Mouse (Mus musculus) limb, embryonic 14.5 days (tissue): ENCODE measurements around the gene Arhgap21. TPM values are rescaled to one million over a fixed set of nuclear protein-coding genes. Genes with fewer than 3 reads are reported as not detected.
A peak's percentile ranks its signal among the peaks of the same experiment; 100 is the strongest.

Experiments used
- ATAC-seq: fragments of 200-750 bp; cut with Nextera tagmentation; 2 replicates; pipeline ENCODE4 v1.8.0; 2017; ENCODE audit warnings: low read depth, moderate number of reproducible peaks, moderate TSS enrichment; ENCODE audit not compliant: low FRiP score
- DNase-seq: peaks from one replicate; pipeline ENCODE4 v3.0.0-alpha.2; 2015; ENCODE audit warnings: low spot score
- H3K27ac ChIP-seq: fragments of 300-500 bp; sonication (generic); replicated peaks from 2 replicates; pipeline ENCODE4 v1.5.1; 2014; ENCODE audit warnings: low read depth, mild to moderate bottlenecking, low read length, moderate library complexity, mixed read lengths
- H3K27me3 ChIP-seq: fragments of 300-500 bp; sonication (generic); 2 replicates; pipeline ENCODE4 v1.6.1; 2014; ENCODE audit warnings: low read length, mixed read lengths; ENCODE audit not compliant: control insufficient read depth, insufficient read depth
- H3K36me3 ChIP-seq: fragments of 300-500 bp; sonication (generic); 2 replicates; pipeline ENCODE4 v1.6.1; 2014; ENCODE audit warnings: mild to moderate bottlenecking, low read length, moderate library complexity, mixed read lengths; ENCODE audit not compliant: control insufficient read depth, insufficient read depth
- H3K4me1 ChIP-seq: fragments of 300-500 bp; sonication (generic); 2 replicates; pipeline ENCODE4 v1.6.1; 2014; ENCODE audit warnings: antibody characterized with exemption, low read length, mixed read lengths; ENCODE audit not compliant: control insufficient read depth, insufficient read depth
- H3K4me2 ChIP-seq: fragments of 300-500 bp; sonication (generic); replicated peaks from 2 replicates; pipeline ENCODE4 v1.6.1; 2014; ENCODE audit warnings: low read depth, mild to moderate bottlenecking, low read length, moderate library complexity; ENCODE audit not compliant: severe bottlenecking
- H3K4me3 ChIP-seq: fragments of 300-500 bp; sonication (generic); replicated peaks from 2 replicates; pipeline ENCODE4 v1.5.1; 2014; ENCODE audit warnings: low read length
- H3K9ac ChIP-seq: fragments of 300-500 bp; sonication (generic); 2 replicates; pipeline ENCODE4 v1.6.1; 2014; ENCODE audit warnings: mild to moderate bottlenecking, low read depth, low read length, moderate library complexity; ENCODE audit not compliant: severe bottlenecking
- H3K9me3 ChIP-seq: fragments of 300-500 bp; sonication (generic); 2 replicates; pipeline ENCODE4 v1.6.1; 2016; ENCODE audit warnings: low read length; ENCODE audit not compliant: control insufficient read depth
- POLR2A ChIP-seq: fragments of 200-500 bp; IDR thresholded peaks from 2 replicates; pipeline ENCODE4 v1.8.0; 2012; ENCODE audit warnings: inconsistent platforms, mild to moderate bottlenecking, moderate library complexity, borderline replicate concordance; ENCODE audit not compliant: insufficient read depth, insufficient read length; ENCODE audit errors: extremely low read depth
- WGBS: fragments of 180-500 bp; shearing (Covaris S2); extraction: QIAGEN DNeasy Blood & Tissue Kit; methylation state at CpG from one replicate; pipeline ENCODE4 v1.1.7; 2014; 5-methylcytosine and 5-hydroxymethylcytosine counted together
- polyA plus RNA-seq, 2 experiments: library from polyadenylated mRNA; depleted of rRNA in 1 of 2; stranded (reverse) in 1 of 2; unstranded in 1 of 2; fragments of >200 nt; fragmentation: Nextera tagmentation in 1 of 2; extraction: Ambion mirVana in 1 of 2; gene quantifications; 2 replicates each; pipeline versions ENCODE4 v1.2.1 to v1.2.3; 2012 to 2014

Gene Arhgap21
- polyA plus RNA-seq (2012; rRNA removed) (29.2 and 58.7 TPM in 2 replicates), polyA plus RNA-seq (2014; fragmentation: Nextera tagmentation; extraction: Ambion mirVana) (19.1 and 19.6 TPM in 2 replicates)

- 0% methylated on average over 36 of the region's 102 CpGs for WGBS
- H3K4me2 ChIP-seq = peak within 1 kb of the TSS; percentile 69
- DNase-seq (peak; percentile 75), ATAC-seq (peak; percentile 71)
- H3K9ac ChIP-seq = peak within 1 kb of the TSS; percentile 97
- H3K4me3 ChIP-seq = peak within 1 kb of the TSS; percentile 85
- no peaks in the 10 kb centered on the region for H3K9me3 ChIP-seq
- no peak for TF ChIP-seq POLR2A
- no peaks in the 10 kb centered on the region for H3K27me3 ChIP-seq
- peak within 1 kb of the TSS; percentile 98 for H3K27ac ChIP-seq
- no peaks in the 10 kb centered on the region for H3K36me3 ChIP-seq
- H3K4me1 ChIP-seq = peaks cover 18% of the 10 kb centered on the region
Observed at GRCm38 (mm10) chr2:20968441-20969200, at the start of gene Arhgap21. Arhgap21 (minus strand) TSS chr2:20968881.

GRCm38 (mm10) chr2:21016589-21016988, 47.9 kb upstream of the Arhgap21 start:
- H3K4me1 ChIP-seq = no peaks in the 10 kb centered on the region
- no peak overlapping the region for H3K4me3 ChIP-seq
- no peak overlapping the region for H3K9ac ChIP-seq
- 79% methylated on average over 7 of the region's 7 CpGs for WGBS
- DNase-seq (no peak), ATAC-seq (no peak)
- no peaks in the 10 kb centered on the region for H3K36me3 ChIP-seq
- H3K27me3 ChIP-seq = no peaks in the 10 kb centered on the region
- no peak for TF ChIP-seq POLR2A
- H3K4me2 ChIP-seq = no peak overlapping the region
- no peaks in the 10 kb centered on the region for H3K9me3 ChIP-seq
- no peak overlapping the region for H3K27ac ChIP-seq

GRCm38 (mm10) chr2:21010806-21011397, 42.2 kb upstream of the Arhgap21 start:
- Histone ChIP-seq H3K27ac (no peak overlapping the region), H3K27me3 (no peaks in the 10 kb centered on the region), H3K9ac (no peak overlapping the region), H3K36me3 (no peaks in the 10 kb centered on the region), H3K9me3 (no peaks in the 10 kb centered on the region), H3K4me2 (no peak overlapping the region), H3K4me1 (0 out of 2 replicates have a peak, but pooled peaks cover 2% of the 10 kb centered on the region), H3K4me3 (no peak overlapping the region)
- ATAC-seq (no peak), DNase-seq (no peak)
- TF ChIP-seq POLR2A = no peak
- WGBS = 65% methylated on average over 11 of the region's 11 CpGs

- no peak overlapping the region for H3K4me3 ChIP-seq
- no peak overlapping the region for H3K9ac ChIP-seq
- 82% methylated on average over 9 of the region's 9 CpGs for WGBS
- no peaks in the 10 kb centered on the region for H3K36me3 ChIP-seq
- H3K9me3 ChIP-seq = no peaks in the 10 kb centered on the region
- ATAC-seq (no peak), DNase-seq (no peak)
- 0 out of 2 replicates have a peak, but pooled peaks cover 2% of the 10 kb centered on the region for H3K4me1 ChIP-seq
- no peaks in the 10 kb centered on the region for H3K27me3 ChIP-seq
- H3K4me2 ChIP-seq = no peak overlapping the region
- TF ChIP-seq POLR2A = no peak
- no peak overlapping the region for H3K27ac ChIP-seq
Observed at GRCm38 (mm10) chr2:21010219-21010618, 41.5 kb upstream of the Arhgap21 start.

- DNase-seq (no peak), ATAC-seq (no peak)
- Histone ChIP-seq H3K4me1 (0 out of 2 replicates have a peak, but pooled peaks cover 2% of the 10 kb centered on the region), H3K9me3 (no peaks in the 10 kb centered on the region), H3K36me3 (no peaks in the 10 kb centered on the region), H3K9ac (no peak overlapping the region), H3K4me3 (no peak overlapping the region), H3K4me2 (no peak overlapping the region), H3K27me3 (no peaks in the 10 kb centered on the region), H3K27ac (no peak overlapping the region)
- TF ChIP-seq POLR2A = no peak
- 45% methylated on average over 16 of the region's 16 CpGs for WGBS
Observed at GRCm38 (mm10) chr2:21009258-21010140, 40.8 kb upstream of the Arhgap21 start.
